Mouse (Mus musculus): Measurements from ENCODE around the gene Nfatc4. TPM values are rescaled to one million over a fixed set of nuclear protein-coding genes. Genes with fewer than 3 reads are reported as not detected.

Gene Nfatc4
- polyA plus RNA-seq, 1 experiment: 4.3 TPM

DNA sequence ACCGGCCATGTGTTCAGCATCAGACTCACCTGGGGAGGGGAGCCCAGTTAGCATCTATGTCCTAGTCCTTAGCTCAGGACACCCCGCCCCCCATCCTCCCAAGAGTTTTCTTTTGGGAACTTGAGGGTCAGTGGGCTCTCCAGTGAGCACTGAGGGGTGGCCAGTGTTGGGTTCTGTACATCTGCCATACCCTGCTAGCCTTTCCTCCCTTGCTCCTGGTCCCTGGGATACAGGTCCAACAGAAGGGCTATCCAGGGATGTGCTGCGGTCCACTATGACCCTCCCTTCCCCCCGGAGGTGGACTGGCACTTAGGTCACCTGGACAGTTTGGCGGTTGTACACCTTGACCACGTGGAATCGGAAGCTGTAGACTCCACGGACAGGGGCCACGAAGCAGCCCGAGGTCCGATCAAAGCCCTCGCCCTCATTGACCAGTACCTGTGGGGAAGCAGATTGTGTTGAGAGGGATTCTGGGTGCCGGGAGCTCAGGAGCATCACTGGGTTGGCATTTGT lies 60.3 kb downstream of the Nfatc4 start:
- Histone ChIP-seq H3K4me1 (ENCODE audit: control insufficient read depth, insufficient read depth, low read length) (peaks cover 10% of the 10 kb centered on the region; the same call in 1 of the 2 replicates), H3K4me3 (ENCODE audit: insufficient read depth, low read depth, low read length) (no peak overlapping the region), H3K36me3 (ENCODE audit: control insufficient read depth, insufficient read depth, low read length) (peaks cover 1% of the 10 kb centered on the region; the same call in 1 of the 2 replicates), H3K27ac (ENCODE audit: insufficient read depth, low read depth, low read length) (no peak overlapping the region), H3K27me3 (replicated peaks; ENCODE audit: control insufficient read depth, insufficient read depth, low read length) (no peaks in the 10 kb centered on the region)
- no peak for DNase-seq
- WGBS: 93% methylated on average over 13 of the region's 13 CpGs
- TF ChIP-seq POLR2A (IDR thresholded peaks at IDR 0.05; ENCODE audit: low read depth, low read length): no peak
- no peak for TF ChIP-seq CTCF (conservative IDR thresholded peaks at IDR 0.05; ENCODE audit: insufficient read depth, insufficient read length, low read depth, low read length)

Other genes with a start within 250 kb of the Nfatc4 start
- gene Fitm1, start 247.5 kb upstream of the Nfatc4 start, polyA plus RNA-seq (2012; rRNA removed): 115 and 116 TPM in 2 replicates
- 60.5 and 77.5 TPM in 2 replicates for gene Psme1, start 245.0 kb upstream of the Nfatc4 start, polyA plus RNA-seq (2012; rRNA removed)
- 21.9 and 24.9 TPM in 2 replicates for gene Emc9, start 237.8 kb upstream of the Nfatc4 start, polyA plus RNA-seq (2012; rRNA removed)
- gene Psme2, start 232.0 kb upstream of the Nfatc4 start, polyA plus RNA-seq (2012; rRNA removed): 53.1 and 60.2 TPM in 2 replicates
- 27.0 and 27.6 TPM in 2 replicates for gene Rnf31, start 231.4 kb upstream of the Nfatc4 start, polyA plus RNA-seq (2012; rRNA removed)
- 36.9 and 39.9 TPM in 2 replicates for gene Irf9, start 219.6 kb upstream of the Nfatc4 start, polyA plus RNA-seq (2012; rRNA removed)
- gene Rec8, start 205.1 kb upstream of the Nfatc4 start, polyA plus RNA-seq (2012; rRNA removed): 11.4 and 13.3 TPM in 2 replicates
- 69.7 and 84.9 TPM in 2 replicates for gene Ipo4, start 187.2 kb upstream of the Nfatc4 start, polyA plus RNA-seq (2012; rRNA removed)
- 3.2 and 4.0 TPM in 2 replicates for gene Gm49378, start 185.2 kb upstream of the Nfatc4 start, polyA plus RNA-seq (2012; rRNA removed)
- 109 and 110 TPM in 2 replicates for gene Tm9sf1, start 179.3 kb upstream of the Nfatc4 start, polyA plus RNA-seq (2012; rRNA removed)
- gene Tssk4, start 173.0 kb upstream of the Nfatc4 start, polyA plus RNA-seq (2012; rRNA removed): 0.67 and 0.79 TPM in 2 replicates
- 22.4 and 27.2 TPM in 2 replicates for gene Mdp1, start 162.6 kb upstream of the Nfatc4 start, polyA plus RNA-seq (2012; rRNA removed)
- gene Gmpr2, start 151.2 kb upstream of the Nfatc4 start, polyA plus RNA-seq (2012; rRNA removed): 18.7 and 21.7 TPM in 2 replicates
- 321 and 438 TPM in 2 replicates for gene Nedd8, start 151.0 kb upstream of the Nfatc4 start, polyA plus RNA-seq (2012; rRNA removed)
- 9.9 and 10.2 TPM in 2 replicates for gene Tinf2, start 141.3 kb upstream of the Nfatc4 start, polyA plus RNA-seq (2012; rRNA removed)
- gene Tgm1, start 109.2 kb upstream of the Nfatc4 start, polyA plus RNA-seq (2012; rRNA removed): 29.6 and 30.1 TPM in 2 replicates
- 70.0 and 86.9 TPM in 2 replicates for gene Rabggta, start 100.9 kb upstream of the Nfatc4 start, polyA plus RNA-seq (2012; rRNA removed)
- 223 and 228 TPM in 2 replicates for gene Dhrs1, start 77.5 kb upstream of the Nfatc4 start, polyA plus RNA-seq (2012; rRNA removed)
- gene Nop9, start 77.5 kb upstream of the Nfatc4 start, polyA plus RNA-seq (2012; rRNA removed): 12.9 and 16.1 TPM in 2 replicates
- 485 and 513 TPM in 2 replicates for gene Cideb, start 64.7 kb upstream of the Nfatc4 start, polyA plus RNA-seq (2012; rRNA removed)
- gene Ltb4r2, start 61.7 kb upstream of the Nfatc4 start, polyA plus RNA-seq (2012; rRNA removed): 0.56 and 0.76 TPM in 2 replicates
- 0.75 and 1.1 TPM in 2 replicates for gene Ltb4r1, start 57.2 kb upstream of the Nfatc4 start, polyA plus RNA-seq (2012; rRNA removed)
- gene Adcy4, start 39.0 kb upstream of the Nfatc4 start, polyA plus RNA-seq (2012; rRNA removed): 16.8 and 16.9 TPM in 2 replicates
- gene Ripk3, start 34.3 kb upstream of the Nfatc4 start, polyA plus RNA-seq (2012; rRNA removed): 3.5 and 4.7 TPM in 2 replicates
- gene Nynrin, start 30.9 kb downstream of the Nfatc4 start, polyA plus RNA-seq (2012; rRNA removed): 6.6 and 7.6 TPM in 2 replicates
- gene Cbln3, start 61.2 kb downstream of the Nfatc4 start, polyA plus RNA-seq (2012; rRNA removed): 0.08 and 0.13 TPM in 2 replicates
- gene Khnyn, start 61.8 kb downstream of the Nfatc4 start, polyA plus RNA-seq (2012; rRNA removed): 11.1 and 11.9 TPM in 2 replicates
- 132 and 133 TPM in 2 replicates for gene Sdr39u1, start 77.1 kb downstream of the Nfatc4 start, polyA plus RNA-seq (2012; rRNA removed)
- gene Cma1, start 121.5 kb downstream of the Nfatc4 start, polyA plus RNA-seq (2012; rRNA removed): 0.42 and 0.99 TPM in 2 replicates
- not detected in 2 replicates for gene Cma2, start 127.8 kb downstream of the Nfatc4 start, polyA plus RNA-seq (2012; rRNA removed)
- gene Mcpt1, start 194.8 kb downstream of the Nfatc4 start, polyA plus RNA-seq (2012; rRNA removed): not detected in 2 replicates
- not detected in 2 replicates for gene Mcpt9, start 207.4 kb downstream of the Nfatc4 start, polyA plus RNA-seq (2012; rRNA removed)
- not detected in 2 replicates for gene Mcpt2, start 218.9 kb downstream of the Nfatc4 start, polyA plus RNA-seq (2012; rRNA removed)
- 0.50 and 0.95 TPM in 2 replicates for gene Mcpt4, start 239.2 kb downstream of the Nfatc4 start, polyA plus RNA-seq (2012; rRNA removed)

All from kidney, adult 2 months (tissue).